Mouse (Mus musculus): ENCODE results near the gene Rab1b. TPM values are rescaled to one million over a fixed set of nuclear protein-coding genes. Genes with fewer than 3 reads are reported as not detected.
"Not testable (repeated sequence)": the region's sequence is repeated elsewhere in the genome, so short reads cannot be mapped to it uniquely, and the experiment has no call there.

Gene Rab1b
- polyA plus RNA-seq, 1 experiment from 2014 or later = 213 TPM

- ATAC-seq (ENCODE audit: low FRiP score) = no peak
- H3K27ac ChIP-seq = no peak overlapping the region
- WGBS = 84% methylated on average over 10 of the region's 10 CpGs
Measured at GRCm38 (mm10) chr19:5092083-5092482, 14.8 kb downstream of the Rab1b start.

GRCm38 (mm10) chr19:5089324-5089723 lies 17.5 kb downstream of the Rab1b start:
- 89% methylated on average over 4 of the region's 4 CpGs for WGBS
- Histone ChIP-seq H3K9ac (peak overlapping the region; percentile 73; the same call in 1 of the 2 replicates), H3K4me2 (replicated peaks) (peak overlapping the region; percentile 69), H3K4me1 (replicated peaks; ENCODE audit: control insufficient read depth, insufficient read depth, low read length) (peaks cover 28% of the 10 kb centered on the region), H3K4me3 (replicated peaks; ENCODE audit: low read length) (peak overlapping the region; percentile 80), H3K36me3 (replicated peaks; ENCODE audit: control insufficient read depth, insufficient read depth) (peaks cover 40% of the 10 kb centered on the region), H3K9me3 (ENCODE audit: control insufficient read depth, low read length) (no peaks in the 10 kb centered on the region), H3K27ac (no peak overlapping the region), H3K27me3 (ENCODE audit: control insufficient read depth, insufficient read depth, low read length) (peaks cover 20% of the 10 kb centered on the region)
- ATAC-seq (ENCODE audit: low FRiP score) (no peak), DNase-seq (ENCODE audit: low spot score) (no peak)

More at GRCm38 (mm10) chr19:5092083-5092482, 14.8 kb downstream of the Rab1b start:
- Histone ChIP-seq H3K4me3 (replicated peaks; ENCODE audit: low read length) (no peak overlapping the region), H3K27me3 (ENCODE audit: control insufficient read depth, insufficient read depth, low read length) (no peaks in the 10 kb centered on the region), H3K4me2 (replicated peaks) (no peak overlapping the region), H3K9ac (peak overlapping the region; percentile 26; the same call in 1 of the 2 replicates), H3K9me3 (ENCODE audit: control insufficient read depth, low read length) (no peaks in the 10 kb centered on the region), H3K36me3 (replicated peaks; ENCODE audit: control insufficient read depth, insufficient read depth) (peaks cover 40% of the 10 kb centered on the region), H3K4me1 (replicated peaks; ENCODE audit: control insufficient read depth, insufficient read depth, low read length) (peaks cover 52% of the 10 kb centered on the region)
- DNase-seq (ENCODE audit: low spot score) = no peak

GRCm38 (mm10) chr19:5087884-5088728 lies 18.8 kb downstream of the Rab1b start, which contains the start of gene Yif1a:
Gene Yif1a (plus strand): TSS chr19:5088538.
- WGBS = under 1% methylated on average over 58 of the region's 58 CpGs

GRCm38 (mm10) chr19:5086533-5086932 lies 20.3 kb downstream of the Rab1b start:
- not testable (repeated sequence) for H3K4me3 ChIP-seq (replicated peaks; ENCODE audit: low read length); DNase-seq (ENCODE audit: low spot score); H3K9ac ChIP-seq; H3K9me3 ChIP-seq (ENCODE audit: control insufficient read depth, low read length); H3K27ac ChIP-seq; ATAC-seq (ENCODE audit: low FRiP score); H3K4me2 ChIP-seq (replicated peaks)
- WGBS = 57% methylated on average over 4 of the region's 4 CpGs
- H3K27me3 ChIP-seq (ENCODE audit: control insufficient read depth, insufficient read depth, low read length) = peaks cover 48% of the 10 kb centered on the region
- peaks cover 16% of the 10 kb centered on the region for H3K4me1 ChIP-seq (replicated peaks; ENCODE audit: control insufficient read depth, insufficient read depth, low read length)
- peaks cover 15% of the 10 kb centered on the region for H3K36me3 ChIP-seq (replicated peaks; ENCODE audit: control insufficient read depth, insufficient read depth)

More at GRCm38 (mm10) chr19:5087884-5088728, 18.8 kb downstream of the Rab1b start, which contains the start of gene Yif1a:
- peaks cover 32% of the 10 kb centered on the region for H3K27me3 ChIP-seq (ENCODE audit: control insufficient read depth, insufficient read depth, low read length)
- H3K27ac ChIP-seq = peak within 1 kb of the TSS; percentile 77
- peaks cover 17% of the 10 kb centered on the region for H3K4me1 ChIP-seq (replicated peaks; ENCODE audit: control insufficient read depth, insufficient read depth, low read length)
- H3K36me3 ChIP-seq (replicated peaks; ENCODE audit: control insufficient read depth, insufficient read depth) = peaks cover 30% of the 10 kb centered on the region
- peak within 1 kb of the TSS; percentile 80 for H3K4me3 ChIP-seq (replicated peaks; ENCODE audit: low read length)
- ATAC-seq (ENCODE audit: low FRiP score) (peak; percentile 92), DNase-seq (ENCODE audit: low spot score) (peak; percentile 97)
- H3K4me2 ChIP-seq (replicated peaks) = peak within 1 kb of the TSS; percentile 69
- H3K9me3 ChIP-seq (ENCODE audit: control insufficient read depth, low read length) = no peaks in the 10 kb centered on the region
- H3K9ac ChIP-seq = peak within 1 kb of the TSS; percentile 73

GRCm38 (mm10) chr19:5085145-5085863 lies 21.6 kb downstream of the Rab1b start, which contains the start of gene Tmem151a:
Gene Tmem151a (minus strand): TSS chr19:5085531.
- H3K36me3 ChIP-seq (replicated peaks; ENCODE audit: control insufficient read depth, insufficient read depth) = peaks cover 2% of the 10 kb centered on the region
- H3K9me3 ChIP-seq (ENCODE audit: control insufficient read depth, low read length) = no peaks in the 10 kb centered on the region
- under 1% methylated on average over 63 of the region's 69 CpGs for WGBS
- H3K9ac ChIP-seq = peak within 1 kb of the TSS; percentile 82
- H3K4me3 ChIP-seq (replicated peaks; ENCODE audit: low read length) = peak within 1 kb of the TSS; percentile 57
- H3K27me3 ChIP-seq (ENCODE audit: control insufficient read depth, insufficient read depth, low read length) = peaks cover 57% of the 10 kb centered on the region
- H3K27ac ChIP-seq = no peak within 1 kb of the TSS
- H3K4me2 ChIP-seq (replicated peaks) = peak within 1 kb of the TSS; percentile 75
- ATAC-seq (ENCODE audit: low FRiP score) = no peak
- no peak for DNase-seq (ENCODE audit: low spot score)
- H3K4me1 ChIP-seq (replicated peaks; ENCODE audit: control insufficient read depth, insufficient read depth, low read length) = peaks cover 16% of the 10 kb centered on the region

- Histone ChIP-seq H3K27me3 (ENCODE audit: control insufficient read depth, insufficient read depth, low read length) (peaks cover 57% of the 10 kb centered on the region), H3K27ac (no peak overlapping the region), H3K4me2 (replicated peaks) (peak overlapping the region; percentile 75), H3K9ac (peak overlapping the region; percentile 82), H3K4me3 (replicated peaks; ENCODE audit: low read length) (peak overlapping the region; percentile 57), H3K9me3 (ENCODE audit: control insufficient read depth, low read length) (no peaks in the 10 kb centered on the region), H3K4me1 (replicated peaks; ENCODE audit: control insufficient read depth, insufficient read depth, low read length) (peaks cover 16% of the 10 kb centered on the region), H3K36me3 (replicated peaks; ENCODE audit: control insufficient read depth, insufficient read depth) (no peaks in the 10 kb centered on the region; the same call in 1 of the 2 replicates)
- no peak for ATAC-seq (ENCODE audit: low FRiP score)
- no peak for DNase-seq (ENCODE audit: low spot score)
- 2% methylated on average over 15 of the region's 15 CpGs for WGBS
Measured at GRCm38 (mm10) chr19:5084834-5085144, 22.1 kb downstream of the Rab1b start.

- no peak for ATAC-seq (ENCODE audit: low FRiP score)
- WGBS = 71% methylated on average over 3 of the region's 3 CpGs
- no peak overlapping the region for H3K27ac ChIP-seq
- H3K4me1 ChIP-seq (replicated peaks; ENCODE audit: control insufficient read depth, insufficient read depth, low read length) = peaks cover 12% of the 10 kb centered on the region
- DNase-seq (ENCODE audit: low spot score) = no peak
- H3K36me3 ChIP-seq (replicated peaks; ENCODE audit: control insufficient read depth, insufficient read depth) = no peaks in the 10 kb centered on the region; the same call in 1 of the 2 replicates
- H3K9ac ChIP-seq = peak overlapping the region; percentile 82
- H3K4me2 ChIP-seq (replicated peaks) = peak overlapping the region; percentile 75
- peak overlapping the region; percentile 57 for H3K4me3 ChIP-seq (replicated peaks; ENCODE audit: low read length)
- H3K27me3 ChIP-seq (ENCODE audit: control insufficient read depth, insufficient read depth, low read length) = peaks cover 57% of the 10 kb centered on the region
- no peaks in the 10 kb centered on the region for H3K9me3 ChIP-seq (ENCODE audit: control insufficient read depth, low read length)
Measured at GRCm38 (mm10) chr19:5083961-5084833, 22.7 kb downstream of the Rab1b start.

- Histone ChIP-seq H3K4me1 (replicated peaks; ENCODE audit: control insufficient read depth, insufficient read depth, low read length) (0 out of 2 replicates have a peak, but pooled peaks cover 6% of the 10 kb centered on the region), H3K9me3 (ENCODE audit: control insufficient read depth, low read length) (no peaks in the 10 kb centered on the region), H3K27me3 (ENCODE audit: control insufficient read depth, insufficient read depth, low read length) (peaks cover 57% of the 10 kb centered on the region), H3K4me2 (replicated peaks) (no peak overlapping the region), H3K9ac (no peak overlapping the region), H3K36me3 (replicated peaks; ENCODE audit: control insufficient read depth, insufficient read depth) (no peaks in the 10 kb centered on the region; the same call in 1 of the 2 replicates), H3K4me3 (replicated peaks; ENCODE audit: low read length) (no peak overlapping the region), H3K27ac (no peak overlapping the region)
- no peak for DNase-seq (ENCODE audit: low spot score)
- 71% methylated on average over 24 of the region's 24 CpGs for WGBS
- ATAC-seq (ENCODE audit: low FRiP score) = no peak
Measured at GRCm38 (mm10) chr19:5082596-5082995, 24.3 kb downstream of the Rab1b start.
